Mouse (Mus musculus): ENCODE results near the gene Fgf12.

The Fgf12 gene

GRCm38 (mm10) chr16:28564716-28565217, 188.1 kb downstream of the Fgf12 start:
- no peak for DNase-seq (ENCODE audit: low read depth, low spot score)
- no peaks in the 10 kb centered on the region for H3K36me3 ChIP-seq (ENCODE audit: control insufficient read depth, insufficient read depth, low read length, poor library complexity, severe bottlenecking)
- H3K27me3 ChIP-seq (ENCODE audit: control insufficient read depth, insufficient read depth, low read length, poor library complexity, severe bottlenecking), result peaks cover 2% of the 10 kb centered on the region; the same call in 1 of the 2 replicates

GRCm38 (mm10) chr16:28564075-28564715, 188.7 kb downstream of the Fgf12 start:
- Histone ChIP-seq H3K27me3 (ENCODE audit: control insufficient read depth, insufficient read depth, low read length, poor library complexity, severe bottlenecking) (peaks cover 2% of the 10 kb centered on the region; the same call in 1 of the 2 replicates), H3K36me3 (ENCODE audit: control insufficient read depth, insufficient read depth, low read length, poor library complexity, severe bottlenecking) (no peaks in the 10 kb centered on the region)
- DNase-seq (ENCODE audit: low read depth, low spot score), result no peak

- no peaks in the 10 kb centered on the region for H3K36me3 ChIP-seq (ENCODE audit: control insufficient read depth, insufficient read depth, low read length, poor library complexity, severe bottlenecking)
- peaks cover 2% of the 10 kb centered on the region; the same call in 1 of the 2 replicates for H3K27me3 ChIP-seq (ENCODE audit: control insufficient read depth, insufficient read depth, low read length, poor library complexity, severe bottlenecking)
- no peak for DNase-seq (ENCODE audit: low read depth, low spot score)
Measured at GRCm38 (mm10) chr16:28562847-28563246, 190.0 kb downstream of the Fgf12 start.

GRCm38 (mm10) chr16:28555219-28555618, 197.6 kb downstream of the Fgf12 start:
- no peaks in the 10 kb centered on the region for H3K27me3 ChIP-seq (ENCODE audit: control insufficient read depth, insufficient read depth, low read length, poor library complexity, severe bottlenecking)
- DNase-seq (ENCODE audit: low read depth, low spot score), result no peak
- H3K36me3 ChIP-seq (ENCODE audit: control insufficient read depth, insufficient read depth, low read length, poor library complexity, severe bottlenecking), result no peaks in the 10 kb centered on the region

- Histone ChIP-seq H3K36me3 (ENCODE audit: control insufficient read depth, insufficient read depth, low read length, poor library complexity, severe bottlenecking) (no peaks in the 10 kb centered on the region), H3K27me3 (ENCODE audit: control insufficient read depth, insufficient read depth, low read length, poor library complexity, severe bottlenecking) (no peaks in the 10 kb centered on the region)
- DNase-seq (ENCODE audit: low read depth, low spot score), result no peak
Measured at GRCm38 (mm10) chr16:28539423-28539822, 213.4 kb downstream of the Fgf12 start.

- peak; percentile 46 for DNase-seq (ENCODE audit: low read depth, low spot score)
- Histone ChIP-seq H3K27me3 (ENCODE audit: control insufficient read depth, insufficient read depth, low read length, poor library complexity, severe bottlenecking) (no peaks in the 10 kb centered on the region), H3K36me3 (ENCODE audit: control insufficient read depth, insufficient read depth, low read length, poor library complexity, severe bottlenecking) (no peaks in the 10 kb centered on the region)
Measured at GRCm38 (mm10) chr16:28517596-28518524, 235.0 kb downstream of the Fgf12 start.

- H3K27me3 ChIP-seq (ENCODE audit: control insufficient read depth, insufficient read depth, low read length, poor library complexity, severe bottlenecking), result no peaks in the 10 kb centered on the region
- no peak for DNase-seq (ENCODE audit: low read depth, low spot score)
- H3K36me3 ChIP-seq (ENCODE audit: control insufficient read depth, insufficient read depth, low read length, poor library complexity, severe bottlenecking), result no peaks in the 10 kb centered on the region
Measured at GRCm38 (mm10) chr16:28512446-28512845, 240.4 kb downstream of the Fgf12 start.

GRCm38 (mm10) chr16:28511413-28511812, 241.5 kb downstream of the Fgf12 start:
- no peak for DNase-seq (ENCODE audit: low read depth, low spot score)
- Histone ChIP-seq H3K27me3 (ENCODE audit: control insufficient read depth, insufficient read depth, low read length, poor library complexity, severe bottlenecking) (no peaks in the 10 kb centered on the region), H3K36me3 (ENCODE audit: control insufficient read depth, insufficient read depth, low read length, poor library complexity, severe bottlenecking) (no peaks in the 10 kb centered on the region)

GRCm38 (mm10) chr16:28497971-28498607, 254.8 kb downstream of the Fgf12 start:
- H3K27me3 ChIP-seq (ENCODE audit: control insufficient read depth, insufficient read depth, low read length, poor library complexity, severe bottlenecking), result no peaks in the 10 kb centered on the region
- DNase-seq (ENCODE audit: low read depth, low spot score), result no peak
- no peaks in the 10 kb centered on the region for H3K36me3 ChIP-seq (ENCODE audit: control insufficient read depth, insufficient read depth, low read length, poor library complexity, severe bottlenecking)

GRCm38 (mm10) chr16:28491711-28492110, 261.2 kb downstream of the Fgf12 start:
- no peaks in the 10 kb centered on the region for H3K27me3 ChIP-seq (ENCODE audit: control insufficient read depth, insufficient read depth, low read length, poor library complexity, severe bottlenecking)
- H3K36me3 ChIP-seq (ENCODE audit: control insufficient read depth, insufficient read depth, low read length, poor library complexity, severe bottlenecking), result no peaks in the 10 kb centered on the region
- no peak for DNase-seq (ENCODE audit: low read depth, low spot score)

- DNase-seq (ENCODE audit: low read depth, low spot score), result peak; percentile 6
- Histone ChIP-seq H3K36me3 (ENCODE audit: control insufficient read depth, insufficient read depth, low read length, poor library complexity, severe bottlenecking) (no peaks in the 10 kb centered on the region), H3K27me3 (ENCODE audit: control insufficient read depth, insufficient read depth, low read length, poor library complexity, severe bottlenecking) (no peaks in the 10 kb centered on the region)
Measured at GRCm38 (mm10) chr16:28490515-28490914, 262.4 kb downstream of the Fgf12 start.

GRCm38 (mm10) chr16:28484920-28485319, 267.9 kb downstream of the Fgf12 start:
- Histone ChIP-seq H3K27me3 (ENCODE audit: control insufficient read depth, insufficient read depth, low read length, poor library complexity, severe bottlenecking) (no peaks in the 10 kb centered on the region), H3K36me3 (ENCODE audit: control insufficient read depth, insufficient read depth, low read length, poor library complexity, severe bottlenecking) (no peaks in the 10 kb centered on the region)
- no peak for DNase-seq (ENCODE audit: low read depth, low spot score)

- no peaks in the 10 kb centered on the region for H3K36me3 ChIP-seq (ENCODE audit: control insufficient read depth, insufficient read depth, low read length, poor library complexity, severe bottlenecking)
- DNase-seq (ENCODE audit: low read depth, low spot score), result no peak
Measured at GRCm38 (mm10) chr16:28479022-28479421, 273.8 kb downstream of the Fgf12 start.

GRCm38 (mm10) chr16:28476651-28477050, 276.2 kb downstream of the Fgf12 start:
- Histone ChIP-seq H3K36me3 (ENCODE audit: control insufficient read depth, insufficient read depth, low read length, poor library complexity, severe bottlenecking) (no peaks in the 10 kb centered on the region), H3K27me3 (ENCODE audit: control insufficient read depth, insufficient read depth, low read length, poor library complexity, severe bottlenecking) (no peaks in the 10 kb centered on the region)
- DNase-seq (ENCODE audit: low read depth, low spot score), result no peak

More at GRCm38 (mm10) chr16:28479022-28479421, 273.8 kb downstream of the Fgf12 start:
- H3K27me3 ChIP-seq (ENCODE audit: control insufficient read depth, insufficient read depth, low read length, poor library complexity, severe bottlenecking), result no peaks in the 10 kb centered on the region

All from splenic B cell, adult 2 months (primary cell).